Mouse (Mus musculus) liver, adult 2 months (tissue): ENCODE measurements around the gene Gm10447.

Experiments used
- CTCF ChIP-seq: fragments of 200-500 bp; IDR thresholded peaks from 2 replicates; pipeline ENCODE4 v1.5.1; 2011; ENCODE audit warnings: low read depth, low read length, control low read depth
- POLR2A ChIP-seq: fragments of 200-500 bp; IDR thresholded peaks from 2 replicates; pipeline ENCODE4 v1.6.1; 2011; ENCODE audit warnings: low read length, control low read depth; ENCODE audit not compliant: insufficient read depth; ENCODE audit errors: extremely low read depth

- no peak for TF ChIP-seq CTCF
- no peak for TF ChIP-seq POLR2A
These were observed 6.7 kb downstream of the Gm10447 start for GRCm38 (mm10) chr11:53450070-53450705.
